Mouse (Mus musculus): ENCODE measurements at regions not wholly inside any gene's neighbourhood (a gene's known extent, or its start where the extent isn't known, plus 50 kb on each side); places are given as distances from the start of the nearest gene placed in this dataset.

GRCm38 (mm10) chr8:93591608-93592301, 56.1 kb upstream of the Ces5a start:
- Histone ChIP-seq H3K27me3 (replicated peaks) (no peaks in the 10 kb centered on the region), H3K4me3 (no peak overlapping the region), H3K36me3 (no peaks in the 10 kb centered on the region), H3K4me2 (no peak overlapping the region), H3K27ac (replicated peaks) (no peak overlapping the region), H3K4me1 (no peaks in the 10 kb centered on the region), H3K9me3 (no peaks in the 10 kb centered on the region; the same call in 1 of the 2 replicates), H3K9ac (peak overlapping the region; percentile 38; the same call in 1 of the 2 replicates)
- 30% methylated on average over 9 of the region's 9 CpGs for WGBS
- ATAC-seq (ENCODE audit: extremely low read depth, insufficient number of reproducible peaks, low FRiP score, low TSS enrichment): no peak

- no peak overlapping the region for H3K27ac ChIP-seq (replicated peaks)
- H3K4me1 ChIP-seq: no peaks in the 10 kb centered on the region
- H3K9ac ChIP-seq: peak overlapping the region; percentile 38; the same call in 1 of the 2 replicates
- H3K27me3 ChIP-seq (replicated peaks): no peaks in the 10 kb centered on the region
- no peak overlapping the region for H3K4me3 ChIP-seq
- 24% methylated on average over 3 of the region's 3 CpGs for WGBS
- H3K9me3 ChIP-seq: no peaks in the 10 kb centered on the region; the same call in 1 of the 2 replicates
- no peaks in the 10 kb centered on the region for H3K36me3 ChIP-seq
- H3K4me2 ChIP-seq: no peak overlapping the region
- no peak for ATAC-seq (ENCODE audit: extremely low read depth, insufficient number of reproducible peaks, low FRiP score, low TSS enrichment)
Measured at GRCm38 (mm10) chr8:93592302-93592651, 56.6 kb upstream of the Ces5a start.

GRCm38 (mm10) chr8:93598613-93599121, 63.0 kb upstream of the Ces5a start:
- H3K27me3 ChIP-seq (replicated peaks): no peaks in the 10 kb centered on the region
- peaks cover 23% of the 10 kb centered on the region for H3K4me1 ChIP-seq
- no peaks in the 10 kb centered on the region for H3K9me3 ChIP-seq
- H3K36me3 ChIP-seq: no peaks in the 10 kb centered on the region
- H3K4me3 ChIP-seq: 0 out of 2 replicates have a peak overlapping the region, but pooled peaks have one; percentile 6
- ATAC-seq (ENCODE audit: extremely low read depth, insufficient number of reproducible peaks, low FRiP score, low TSS enrichment): peak; percentile 68
- peak overlapping the region; percentile 70 for H3K27ac ChIP-seq (replicated peaks)
- H3K9ac ChIP-seq: peak overlapping the region; percentile 53
- WGBS: 7% methylated on average over 11 of the region's 11 CpGs
- peak overlapping the region; percentile 53 for H3K4me2 ChIP-seq

- ATAC-seq (ENCODE audit: extremely low read depth, insufficient number of reproducible peaks, low FRiP score, low TSS enrichment): no peak
- H3K36me3 ChIP-seq: no peaks in the 10 kb centered on the region
- H3K27ac ChIP-seq (replicated peaks): peak overlapping the region; percentile 70
- no peaks in the 10 kb centered on the region for H3K27me3 ChIP-seq (replicated peaks)
- H3K4me2 ChIP-seq: peak overlapping the region; percentile 53
- WGBS: 46% methylated on average over 9 of the region's 9 CpGs
- no peak overlapping the region for H3K4me3 ChIP-seq
- no peak overlapping the region for H3K9ac ChIP-seq
- H3K4me1 ChIP-seq: peaks cover 23% of the 10 kb centered on the region
- H3K9me3 ChIP-seq: no peaks in the 10 kb centered on the region
Measured at GRCm38 (mm10) chr8:93599306-93599705, 63.7 kb upstream of the Ces5a start.

GRCm38 (mm10) chr8:93599776-93600175, 64.1 kb upstream of the Ces5a start:
- H3K4me3 ChIP-seq: no peak overlapping the region
- H3K4me1 ChIP-seq: peaks cover 23% of the 10 kb centered on the region
- H3K9ac ChIP-seq: no peak overlapping the region
- no peak overlapping the region for H3K27ac ChIP-seq (replicated peaks)
- H3K27me3 ChIP-seq (replicated peaks): no peaks in the 10 kb centered on the region
- ATAC-seq (ENCODE audit: extremely low read depth, insufficient number of reproducible peaks, low FRiP score, low TSS enrichment): no peak
- H3K4me2 ChIP-seq: no peak overlapping the region
- H3K9me3 ChIP-seq: no peaks in the 10 kb centered on the region
- no peaks in the 10 kb centered on the region for H3K36me3 ChIP-seq
- WGBS: 54% methylated on average over 8 of the region's 8 CpGs

- WGBS: 17% methylated on average over 18 of the region's 18 CpGs
- H3K9ac ChIP-seq: peak overlapping the region; percentile 15; the same call in 1 of the 2 replicates
- no peaks in the 10 kb centered on the region for H3K36me3 ChIP-seq
- H3K27ac ChIP-seq (replicated peaks): peak overlapping the region; percentile 78
- no peaks in the 10 kb centered on the region for H3K9me3 ChIP-seq
- H3K27me3 ChIP-seq (replicated peaks): no peaks in the 10 kb centered on the region; the same call in 1 of the 2 replicates
- peak overlapping the region; percentile 48 for H3K4me2 ChIP-seq
- ATAC-seq (ENCODE audit: extremely low read depth, insufficient number of reproducible peaks, low FRiP score, low TSS enrichment): no peak; the same call in 1 of the 2 replicates
- H3K4me3 ChIP-seq: peak overlapping the region; percentile 11
- peaks cover 31% of the 10 kb centered on the region for H3K4me1 ChIP-seq
Measured at GRCm38 (mm10) chr8:93626807-93627526, 91.3 kb upstream of the Ces5a start.

- ATAC-seq (ENCODE audit: extremely low read depth, insufficient number of reproducible peaks, low FRiP score, low TSS enrichment): no peak
- no peak overlapping the region for H3K9ac ChIP-seq
- 19% methylated on average over 6 of the region's 6 CpGs for WGBS
- H3K4me3 ChIP-seq: no peak overlapping the region
- no peaks in the 10 kb centered on the region for H3K9me3 ChIP-seq
- peaks cover 31% of the 10 kb centered on the region for H3K4me1 ChIP-seq
- peak overlapping the region; percentile 48 for H3K4me2 ChIP-seq
- no peaks in the 10 kb centered on the region for H3K36me3 ChIP-seq
- H3K27me3 ChIP-seq (replicated peaks): no peaks in the 10 kb centered on the region; the same call in 1 of the 2 replicates
- H3K27ac ChIP-seq (replicated peaks): peak overlapping the region; percentile 78
Measured at GRCm38 (mm10) chr8:93627626-93628025, 92.0 kb upstream of the Ces5a start.

- Histone ChIP-seq H3K4me1 (peaks cover 14% of the 10 kb centered on the region), H3K4me2 (no peak overlapping the region), H3K4me3 (no peak overlapping the region), H3K9me3 (no peaks in the 10 kb centered on the region), H3K27ac (replicated peaks) (no peak overlapping the region), H3K36me3 (no peaks in the 10 kb centered on the region), H3K27me3 (replicated peaks) (peaks cover 6% of the 10 kb centered on the region; the same call in 1 of the 2 replicates), H3K9ac (no peak overlapping the region)
- no peak for ATAC-seq (ENCODE audit: extremely low read depth, insufficient number of reproducible peaks, low FRiP score, low TSS enrichment)
- 75% methylated on average over 8 of the region's 8 CpGs for WGBS
Measured at GRCm38 (mm10) chr8:93632896-93633295, 97.3 kb upstream of the Ces5a start.

GRCm38 (mm10) chr8:93642770-93643169, 107.1 kb upstream of the Ces5a start:
- WGBS: 51% methylated on average over 2 of the region's 2 CpGs
- no peak overlapping the region for H3K9ac ChIP-seq
- ATAC-seq (ENCODE audit: extremely low read depth, insufficient number of reproducible peaks, low FRiP score, low TSS enrichment): no peak

GRCm38 (mm10) chr8:93643471-93644215, 108.0 kb upstream of the Ces5a start:
- Histone ChIP-seq H3K27me3 (replicated peaks) (no peaks in the 10 kb centered on the region), H3K36me3 (no peaks in the 10 kb centered on the region), H3K4me2 (no peak overlapping the region), H3K4me1 (no peaks in the 10 kb centered on the region), H3K9me3 (no peaks in the 10 kb centered on the region), H3K9ac (no peak overlapping the region), H3K4me3 (no peak overlapping the region), H3K27ac (replicated peaks) (no peak overlapping the region)
- 75% methylated on average over 4 of the region's 4 CpGs for WGBS
- no peak for ATAC-seq (ENCODE audit: extremely low read depth, insufficient number of reproducible peaks, low FRiP score, low TSS enrichment)

More at GRCm38 (mm10) chr8:93642770-93643169, 107.1 kb upstream of the Ces5a start:
- Histone ChIP-seq H3K9me3 (no peaks in the 10 kb centered on the region), H3K27ac (replicated peaks) (no peak overlapping the region), H3K4me3 (no peak overlapping the region), H3K4me1 (no peaks in the 10 kb centered on the region), H3K27me3 (replicated peaks) (0 out of 2 replicates have a peak, but pooled peaks cover 1% of the 10 kb centered on the region), H3K36me3 (no peaks in the 10 kb centered on the region), H3K4me2 (no peak overlapping the region)

- H3K4me2 ChIP-seq: no peak overlapping the region
Measured at GRCm38 (mm10) chr8:93653421-93653820, 117.8 kb upstream of the Ces5a start.

More at GRCm38 (mm10) chr8:93653421-93653820, 117.8 kb upstream of the Ces5a start:
- no peaks in the 10 kb centered on the region for H3K4me1 ChIP-seq
- H3K27ac ChIP-seq (replicated peaks): no peak overlapping the region
- no peaks in the 10 kb centered on the region for H3K36me3 ChIP-seq
- WGBS: 81% methylated on average over 2 of the region's 2 CpGs
- H3K9ac ChIP-seq: no peak overlapping the region
- no peak for ATAC-seq (ENCODE audit: extremely low read depth, insufficient number of reproducible peaks, low FRiP score, low TSS enrichment)
- no peak overlapping the region for H3K4me3 ChIP-seq
- H3K27me3 ChIP-seq (replicated peaks): no peaks in the 10 kb centered on the region
- 0 out of 2 replicates have a peak, but pooled peaks cover 5% of the 10 kb centered on the region for H3K9me3 ChIP-seq
